Mouse (Mus musculus): Measurements from ENCODE around the gene Efs.
A peak's percentile ranks its signal among the peaks of the same experiment; 100 is the strongest.
"Not testable (repeated sequence)": the region's sequence is repeated elsewhere in the genome, so short reads cannot be mapped to it uniquely, and the experiment has no call there.

Efs gene

GRCm38 (mm10) chr14:54925349-54926342, at the start of gene Efs:
Efs (minus strand) TSS chr14:54926126.
- DNase-seq (ENCODE audit: low read depth, low spot score) = no peak

GRCm38 (mm10) chr14:54974068-54974791, 48.3 kb upstream of the Efs start:
- DNase-seq (ENCODE audit: low read depth, low spot score) = no peak

GRCm38 (mm10) chr14:54972786-54973185, 46.9 kb upstream of the Efs start:
- DNase-seq (ENCODE audit: low read depth, low spot score) = not testable (repeated sequence)

- no peak for DNase-seq (ENCODE audit: low read depth, low spot score)
These were observed 42.4 kb upstream of the Efs start for GRCm38 (mm10) chr14:54968344-54968743.

GRCm38 (mm10) chr14:54967874-54968273, 41.9 kb upstream of the Efs start:
- DNase-seq (ENCODE audit: low read depth, low spot score) = no peak

GRCm38 (mm10) chr14:54966320-54966977, 40.5 kb upstream of the Efs start, which contains the start of gene Myh6:
Myh6 (minus strand) TSS chr14:54966927.
- no peak for DNase-seq (ENCODE audit: low read depth, low spot score)

GRCm38 (mm10) chr14:54965631-54966030, 39.7 kb upstream of the Efs start:
- DNase-seq (ENCODE audit: low read depth, low spot score) = no peak

GRCm38 (mm10) chr14:54965044-54965443, 39.1 kb upstream of the Efs start:
- DNase-seq (ENCODE audit: low read depth, low spot score) = no peak

- no peak for DNase-seq (ENCODE audit: low read depth, low spot score)
These were observed 37.8 kb upstream of the Efs start for GRCm38 (mm10) chr14:54963727-54964126.

GRCm38 (mm10) chr14:54962714-54963113, 36.8 kb upstream of the Efs start:
- no peak for DNase-seq (ENCODE audit: low read depth, low spot score)

GRCm38 (mm10) chr14:54961487-54961886, 35.6 kb upstream of the Efs start:
- no peak for DNase-seq (ENCODE audit: low read depth, low spot score)

GRCm38 (mm10) chr14:54960769-54961168, 34.8 kb upstream of the Efs start:
- DNase-seq (ENCODE audit: low read depth, low spot score) = peak; percentile 40

GRCm38 (mm10) chr14:54959853-54960613, 34.1 kb upstream of the Efs start:
- DNase-seq (ENCODE audit: low read depth, low spot score) = not testable (repeated sequence)

- no peak for DNase-seq (ENCODE audit: low read depth, low spot score)
These were observed 33.3 kb upstream of the Efs start for GRCm38 (mm10) chr14:54959197-54959596.

GRCm38 (mm10) chr14:54958503-54958902, 32.6 kb upstream of the Efs start:
- DNase-seq (ENCODE audit: low read depth, low spot score) = no peak

- DNase-seq (ENCODE audit: low read depth, low spot score) = no peak
These were observed 30.6 kb upstream of the Efs start for GRCm38 (mm10) chr14:54956533-54956932.

- no peak for DNase-seq (ENCODE audit: low read depth, low spot score)
These were observed 29.6 kb upstream of the Efs start for GRCm38 (mm10) chr14:54955481-54955880.

- DNase-seq (ENCODE audit: low read depth, low spot score) = no peak
These were observed 28.5 kb upstream of the Efs start for GRCm38 (mm10) chr14:54954474-54954873.

GRCm38 (mm10) chr14:54953664-54954206, 27.8 kb upstream of the Efs start:
- no peak for DNase-seq (ENCODE audit: low read depth, low spot score)

- no peak for DNase-seq (ENCODE audit: low read depth, low spot score)
These were observed 25.7 kb upstream of the Efs start for GRCm38 (mm10) chr14:54951587-54951986.

- no peak for DNase-seq (ENCODE audit: low read depth, low spot score)
These were observed 24.6 kb upstream of the Efs start for GRCm38 (mm10) chr14:54950493-54950892.

Measured in CD4-positive, CD25-positive, alpha-beta regulatory T cell, adult 2 months (primary cell).